Mouse (Mus musculus): ENCODE measurements around the gene Arhgdig. TPM values are rescaled to one million over a fixed set of nuclear protein-coding genes. Genes with fewer than 3 reads are reported as not detected.

The Arhgdig gene
- total and polyA plus RNA-seq, 3 experiments: 76.3 to 97.0 TPM; not detected in 1

- DNase-seq (ENCODE audit: low read depth, low spot score): no peak
- Histone ChIP-seq H3K9ac (ENCODE audit: control insufficient read depth, low read depth, low read length, poor library complexity, severe bottlenecking) (no peak overlapping the region), H3K27me3 (ENCODE audit: control insufficient read depth in 1 of 2, insufficient read depth in 2 of 2, low read length in 2 of 2) (no peaks in the 10 kb centered on the region), H3K4me3 (ENCODE audit: control insufficient read depth in 1 of 2, insufficient read depth in 1 of 2, low read depth in 2 of 2, low read length in 2 of 2) (no peak overlapping the region), H3K79me2 (ENCODE audit: control insufficient read depth, insufficient read depth, low read length, poor library complexity) (peaks cover 7% of the 10 kb centered on the region; the same call in 1 of the 2 replicates), H3K4me1 (ENCODE audit: control insufficient read depth in 1 of 2, insufficient read depth in 2 of 2, low read length in 2 of 2) (peaks cover 2 to 18% of the 10 kb centered on the region in 2 experiments; a peak in 3 of 4 replicates), H3K36me3 (ENCODE audit: control insufficient read depth in 1 of 2, insufficient read depth in 2 of 2, low read length in 2 of 2) (peaks cover 0 to under 1% of the 10 kb centered on the region in 2 experiments; a peak in 2 of 4 replicates), H3K27ac (ENCODE audit: control insufficient read depth, low read depth, low read length) (no peak overlapping the region), H3K9me3 (replicated peaks; ENCODE audit: insufficient read depth, low read length) (no peaks in the 10 kb centered on the region)
- TF ChIP-seq MAFK (IDR thresholded peaks at IDR 0.05; ENCODE audit: borderline replicate concordance, low read depth, low read length): no peak
- no peak for TF ChIP-seq ELF1 (IDR thresholded peaks at IDR 0.05; ENCODE audit: low read depth, low read length)
- TF ChIP-seq MXI1 (IDR thresholded peaks at IDR 0.05; ENCODE audit: low read depth, low read length): no peak
- no peak for TF ChIP-seq BHLHE40 (IDR thresholded peaks at IDR 0.05; ENCODE audit: borderline replicate concordance, low read depth, low read length)
- TF ChIP-seq SIN3A (IDR thresholded peaks at IDR 0.05; ENCODE audit: low read length): no peak
- TF ChIP-seq RAD21 (IDR thresholded peaks at IDR 0.05; ENCODE audit: low read depth, low read length): no peak
- no peak for TF ChIP-seq ZMIZ1 (IDR thresholded peaks at IDR 0.05; ENCODE audit: low read depth, low read length)
- TF ChIP-seq RCOR1 (IDR thresholded peaks at IDR 0.05; ENCODE audit: low read depth, low read length): no peak
- no peak for TF ChIP-seq CTCF (IDR thresholded peaks at IDR 0.05 in 2 of 3, conservative IDR thresholded peaks at IDR 0.05 in 1 of 3; ENCODE audit: control insufficient read depth in 1 of 3, insufficient read depth in 1 of 3, low read depth in 2 of 3, low read length in 3 of 3, poor library complexity in 1 of 3, severe bottlenecking in 1 of 3)
- TF ChIP-seq ZNF384 (IDR thresholded peaks at IDR 0.05; ENCODE audit: low read depth, low read length): no peak
- TF ChIP-seq MYC (IDR thresholded peaks at IDR 0.05; ENCODE audit: low read depth, low read length): no peak
- no peak for TF ChIP-seq MAZ (IDR thresholded peaks at IDR 0.05; ENCODE audit: low read depth, low read length)
Observed at GRCm38 (mm10) chr17:26204766-26205165, 2.8 kb downstream of the Arhgdig start.

GRCm38 (mm10) chr17:26203321-26203811, 4.2 kb downstream of the Arhgdig start:
- H3K27me3 ChIP-seq (ENCODE audit: control insufficient read depth in 1 of 2, insufficient read depth in 2 of 2, low read length in 2 of 2): no peaks in the 10 kb centered on the region
- peak overlapping the region; percentile 66 to 89 for H3K4me3 ChIP-seq (ENCODE audit: control insufficient read depth in 1 of 2, insufficient read depth in 1 of 2, low read depth in 2 of 2, low read length in 2 of 2)
- peaks cover 0 to 13% of the 10 kb centered on the region in 2 experiments; a peak in 2 of 4 replicates for H3K36me3 ChIP-seq (ENCODE audit: control insufficient read depth in 1 of 2, insufficient read depth in 2 of 2, low read length in 2 of 2)
- peaks cover 10 to 31% of the 10 kb centered on the region in 2 experiments for H3K4me1 ChIP-seq (ENCODE audit: control insufficient read depth in 1 of 2, insufficient read depth in 2 of 2, low read length in 2 of 2)
- no peaks in the 10 kb centered on the region for H3K9me3 ChIP-seq (replicated peaks; ENCODE audit: insufficient read depth, low read length)
- peak; percentile 76 for DNase-seq (ENCODE audit: low read depth, low spot score)
- peak overlapping the region; percentile 57 for H3K9ac ChIP-seq (ENCODE audit: control insufficient read depth, low read depth, low read length, poor library complexity, severe bottlenecking)
- H3K79me2 ChIP-seq (ENCODE audit: control insufficient read depth, insufficient read depth, low read length, poor library complexity): peaks cover 7% of the 10 kb centered on the region; the same call in 1 of the 2 replicates
- TF ChIP-seq TCF12 (IDR thresholded peaks at IDR 0.05; ENCODE audit: low read depth, low read length) (no peak), POLR2AphosphoS5 (IDR thresholded peaks at IDR 0.05; ENCODE audit: borderline replicate concordance, low read depth, low read length) (no peak), MXI1 (IDR thresholded peaks at IDR 0.05; ENCODE audit: low read depth, low read length) (peak; percentile 74), MAZ (IDR thresholded peaks at IDR 0.05; ENCODE audit: low read depth, low read length) (peak; percentile 38; the same call in 1 of the 2 replicates), ZC3H11A (IDR thresholded peaks at IDR 0.05; ENCODE audit: low read depth, low read length) (no peak), NELFE (IDR thresholded peaks at IDR 0.05; ENCODE audit: low read depth, low read length) (0 out of 2 replicates have a peak, but pooled peaks have one; percentile 21), TBP (IDR thresholded peaks at IDR 0.05; ENCODE audit: low read depth, low read length) (no peak), ZMIZ1 (IDR thresholded peaks at IDR 0.05; ENCODE audit: low read depth, low read length) (no peak), HCFC1 (IDR thresholded peaks at IDR 0.05; ENCODE audit: low read depth, low read length) (no peak), MAX (IDR thresholded peaks at IDR 0.05; ENCODE audit: low read length) (0 out of 2 replicates have a peak, but pooled peaks have one; percentile 35), RCOR1 (IDR thresholded peaks at IDR 0.05; ENCODE audit: low read depth, low read length) (0 out of 2 replicates have a peak, but pooled peaks have one; percentile 4), ETS1 (IDR thresholded peaks at IDR 0.05; ENCODE audit: low read depth, low read length) (no peak), MYC (IDR thresholded peaks at IDR 0.05; ENCODE audit: low read depth, low read length) (0 out of 2 replicates have a peak, but pooled peaks have one; percentile 34), SIN3A (IDR thresholded peaks at IDR 0.05; ENCODE audit: low read length) (no peak), EP300 (IDR thresholded peaks at IDR 0.05; ENCODE audit: low read depth in 1 of 2, low read length in 2 of 2) (no peak), NRF1 (IDR thresholded peaks at IDR 0.05; ENCODE audit: insufficient read depth, low read depth, low read length, poor library complexity, severe bottlenecking) (0 out of 2 replicates have a peak, but pooled peaks have one; percentile 16), CTCF (IDR thresholded peaks at IDR 0.05 in 2 of 3, conservative IDR thresholded peaks at IDR 0.05 in 1 of 3; ENCODE audit: control insufficient read depth in 1 of 3, insufficient read depth in 1 of 3, low read depth in 2 of 3, low read length in 3 of 3, poor library complexity in 1 of 3, severe bottlenecking in 1 of 3) (no peak)
- no peak overlapping the region for H3K27ac ChIP-seq (ENCODE audit: control insufficient read depth, low read depth, low read length)
